ENCODE assay signal across 8 mouse cellular contexts in genomic region chr7:112180235-112180705, GRCm38 (mm10). TPM values are rescaled to one million over a fixed set of nuclear protein-coding genes. Genes with fewer than 3 reads are reported as not detected.
DNase-seq lines count a peak whose midpoint lies in the region; ATAC-seq and TF ChIP-seq lines count a peak whose summit lies in the region.

No protein-coding gene starts in this region.

- TF ChIP-seq EP300 in CH12.LX (IDR thresholded peaks at IDR 0.05; ENCODE audit: low read length) = no peak

- H3K4me3 ChIP-seq in CH12.LX (replicated peaks in 1 of 3; ENCODE audit: low read depth in 2 of 3, low read length in 2 of 3, poor library complexity in 1 of 3) = no peak overlapping the region
- H3K4me3 ChIP-seq in forebrain, embryonic 14.5 days (ENCODE audit: low read depth, low read length) = no peak overlapping the region
- H3K4me3 ChIP-seq in liver, embryonic 16.5 days (ENCODE audit: low read depth, low read length) = no peak overlapping the region
- H3K4me3 ChIP-seq in neural tube, embryonic 14.5 days (ENCODE audit: low read depth, low read length) = no peak overlapping the region
- H3K4me3 ChIP-seq in testis, adult 2 months (ENCODE audit: control insufficient read depth, low read depth, low read length) = no peak overlapping the region

- TF ChIP-seq RAD21 in CH12.LX (IDR thresholded peaks at IDR 0.05; ENCODE audit: low read depth, low read length) = peak; percentile 83

- H3K4me2 ChIP-seq in CH12.LX (ENCODE audit: insufficient read depth, low read depth, poor library complexity, severe bottlenecking) = no peak overlapping the region
- peak overlapping the region; percentile 14; the same call in 1 of the 2 replicates for H3K4me2 ChIP-seq in forebrain, embryonic 14.5 days (ENCODE audit: low read length)
- no peak overlapping the region for H3K4me2 ChIP-seq in liver, embryonic 16.5 days (ENCODE audit: low read depth, low read length)
- no peak overlapping the region for H3K4me2 ChIP-seq in neural tube, embryonic 14.5 days (ENCODE audit: low read depth, low read length)

- H3K9me3 ChIP-seq in CH12.LX (replicated peaks; ENCODE audit: low read length) = peaks cover 6% of the 10 kb centered on the region
- H3K9me3 ChIP-seq in forebrain, embryonic 14.5 days (replicated peaks; ENCODE audit: control insufficient read depth, low read length) = no peaks in the 10 kb centered on the region
- no peaks in the 10 kb centered on the region for H3K9me3 ChIP-seq in liver, embryonic 16.5 days (replicated peaks; ENCODE audit: control insufficient read depth, low read length)
- H3K9me3 ChIP-seq in neural tube, embryonic 14.5 days (ENCODE audit: control insufficient read depth, low read length) = no peaks in the 10 kb centered on the region

- no peak overlapping the region for H3K27ac ChIP-seq in CH12.LX (ENCODE audit: insufficient read depth, low read depth)
- H3K27ac ChIP-seq in forebrain, embryonic 14.5 days (ENCODE audit: low read depth, low read length) = no peak overlapping the region
- no peak overlapping the region for H3K27ac ChIP-seq in liver, embryonic 16.5 days (ENCODE audit: low read length)
- no peak overlapping the region for H3K27ac ChIP-seq in neural tube, embryonic 14.5 days (ENCODE audit: low read depth, low read length)
- H3K27ac ChIP-seq in testis, adult 2 months (ENCODE audit: control insufficient read depth, insufficient read depth, low read depth, low read length) = no peak overlapping the region

- H3K79me2 ChIP-seq in CH12.LX (replicated peaks; ENCODE audit: control insufficient read depth, extremely low read depth, insufficient read depth, poor library complexity, severe bottlenecking) = no peaks in the 10 kb centered on the region

- TF ChIP-seq CTCF in CH12.LX (conservative IDR thresholded peaks at IDR 0.05 in 1 of 2, IDR thresholded peaks at IDR 0.05 in 1 of 2; ENCODE audit: low read depth in 2 of 2, low read length in 2 of 2) = peak; percentile 75 to 99
- peak; percentile 99 for TF ChIP-seq CTCF in testis, adult 2 months (IDR thresholded peaks at IDR 0.05; ENCODE audit: control insufficient read depth, insufficient read depth, insufficient replicate concordance, low read depth, low read length)

- in situ Hi-C loops in CH12.LX (cut with MboI; ENCODE audit: low pct_ligation_motif_present, low pct_unique_long_range_greater_than_20kb, low sequenced_read_pairs) = loop anchor here (5.0 to 10.0 kb wide), 2 partner anchors 95 to 192 kb away; no protein-coding TSS in a partner anchor

- peaks cover 0 to 6% of the 10 kb centered on the region in 2 experiments; a peak in 1 of 4 replicates for H3K4me1 ChIP-seq in CH12.LX (ENCODE audit: control insufficient read depth in 1 of 2, insufficient read depth in 2 of 2)
- H3K4me1 ChIP-seq in forebrain, embryonic 14.5 days (ENCODE audit: control insufficient read depth, insufficient read depth, low read length) = no peaks in the 10 kb centered on the region
- H3K4me1 ChIP-seq in liver, embryonic 16.5 days (ENCODE audit: control insufficient read depth, low read depth, low read length) = no peaks in the 10 kb centered on the region
- H3K4me1 ChIP-seq in neural tube, embryonic 14.5 days (ENCODE audit: control insufficient read depth, insufficient read depth, low read length) = no peaks in the 10 kb centered on the region
- peaks cover 2% of the 10 kb centered on the region for H3K4me1 ChIP-seq in testis, adult 2 months (ENCODE audit: control insufficient read depth, insufficient read depth, low read length)

- peak; percentile 90 for ATAC-seq in forebrain, embryonic 14.5 days
- peak; percentile 51; the same call in 1 of the 2 replicates for ATAC-seq in liver, embryonic 16.5 days (ENCODE audit: low read depth)
- peak; percentile 79 for ATAC-seq in neural tube, embryonic 14.5 days (ENCODE audit: low read depth)

- no peaks in the 10 kb centered on the region for H3K36me3 ChIP-seq in CH12.LX (replicated peaks in 1 of 2; ENCODE audit: control insufficient read depth in 1 of 2, insufficient read depth in 1 of 2, low read length in 1 of 2)
- H3K36me3 ChIP-seq in forebrain, embryonic 14.5 days (ENCODE audit: control insufficient read depth, insufficient read depth, low read length) = no peaks in the 10 kb centered on the region
- H3K36me3 ChIP-seq in liver, embryonic 16.5 days (ENCODE audit: control insufficient read depth, insufficient read depth) = no peaks in the 10 kb centered on the region
- no peaks in the 10 kb centered on the region for H3K36me3 ChIP-seq in neural tube, embryonic 14.5 days (ENCODE audit: control insufficient read depth, insufficient read depth, low read length)
- H3K36me3 ChIP-seq in testis, adult 2 months (ENCODE audit: control insufficient read depth, insufficient read depth, low read length) = no peaks in the 10 kb centered on the region

- peak; percentile 82 for DNase-seq in CH12.LX (ENCODE audit: extremely low read depth)
- DNase-seq in c-Kit-positive CD71-positive TER-119-positive erythroid progenitor cells, embryonic 14.5 days (ENCODE audit: low spot score) = peak; percentile 38
- DNase-seq in forebrain, embryonic 14.5 days (ENCODE audit: low spot score) = peak; percentile 93
- peak; percentile 84 to 88 for DNase-seq in heart, postnatal 14 days
- DNase-seq in large intestine, adult 2 months (ENCODE audit: low read depth, low spot score) = peak; percentile 80

- no peaks in the 10 kb centered on the region for H3K27me3 ChIP-seq in CH12.LX (replicated peaks)
- H3K27me3 ChIP-seq in forebrain, embryonic 14.5 days (replicated peaks; ENCODE audit: control insufficient read depth, insufficient read depth, low read length) = no peaks in the 10 kb centered on the region
- H3K27me3 ChIP-seq in liver, embryonic 16.5 days (ENCODE audit: control insufficient read depth, insufficient read depth, low read depth, low read length) = no peaks in the 10 kb centered on the region
- no peaks in the 10 kb centered on the region for H3K27me3 ChIP-seq in neural tube, embryonic 14.5 days (ENCODE audit: control insufficient read depth, insufficient read depth, low read length)
- no peaks in the 10 kb centered on the region for H3K27me3 ChIP-seq in testis, adult 2 months (ENCODE audit: control insufficient read depth, insufficient read depth, low read length)

- intact Hi-C loops in heart, postnatal 14 days (cut with DNase I) = loop anchor here (1.0 kb wide), 1 partner anchor 95 kb away; no protein-coding TSS in a partner anchor

- TF ChIP-seq POLR2A in CH12.LX (IDR thresholded peaks at IDR 0.05; ENCODE audit: low read depth, low read length) = no peak
- TF ChIP-seq POLR2A in testis, adult 2 months (IDR thresholded peaks at IDR 0.05; ENCODE audit: control insufficient read depth, low read depth, low read length) = no peak

- WGBS in forebrain, embryonic 14.5 days = 2% methylated on average over 9 of the region's 10 CpGs
- 10% methylated on average over 10 of the region's 10 CpGs for WGBS in large intestine, adult 2 months
- WGBS in liver, embryonic 16.5 days (ENCODE audit: insufficient replicate concordance) = 9% methylated on average over 8 of the region's 10 CpGs
- WGBS in neural tube, embryonic 14.5 days = 14% methylated on average over 9 of the region's 10 CpGs

- dilution Hi-C loops in CH12.LX (cut with MboI; ENCODE audit: extremely low pct_ligation_motif_present, extremely low pct_unique_long_range_greater_than_20kb, low sequenced_read_pairs) = no loop called here

- no peak overlapping the region for H3K9ac ChIP-seq in CH12.LX (ENCODE audit: insufficient read depth, low read depth)
- no peak overlapping the region for H3K9ac ChIP-seq in forebrain, embryonic 14.5 days (ENCODE audit: low read length)
- H3K9ac ChIP-seq in liver, embryonic 16.5 days (ENCODE audit: low read depth, low read length) = no peak overlapping the region
- no peak overlapping the region for H3K9ac ChIP-seq in neural tube, embryonic 14.5 days (replicated peaks; ENCODE audit: low read depth, low read length)

TF ChIP-seq in CH12.LX, 34 proteins besides CTCF, POLR2A, EP300 and RAD21 (continues in another document):
- TF ChIP-seq UBTF (IDR thresholded peaks at IDR 0.05; ENCODE audit: low read depth, low read length) = no peak
- TF ChIP-seq HCFC1 (IDR thresholded peaks at IDR 0.05; ENCODE audit: low read depth, low read length) = no peak
- no peak for TF ChIP-seq ETS1 (conservative IDR thresholded peaks at IDR 0.05; ENCODE audit: low read depth, low read length)
- peak; percentile 66 for TF ChIP-seq ELF1 (IDR thresholded peaks at IDR 0.05; ENCODE audit: low read depth, low read length)
- no peak for TF ChIP-seq JUND (conservative IDR thresholded peaks at IDR 0.05; ENCODE audit: low read depth, low read length)
- TF ChIP-seq PAX5 (IDR thresholded peaks at IDR 0.05; ENCODE audit: low read length) = no peak
- TF ChIP-seq MEF2A (IDR thresholded peaks at IDR 0.05; ENCODE audit: borderline replicate concordance, low read depth, low read length) = 0 out of 2 replicates have a peak, but pooled peaks have one; percentile 3
- no peak for TF ChIP-seq USF1 (IDR thresholded peaks at IDR 0.05; ENCODE audit: low read depth, low read length)
- TF ChIP-seq SMC3 (IDR thresholded peaks at IDR 0.05; ENCODE audit: low read depth, low read length) = peak; percentile 96
- no peak for TF ChIP-seq JUN (IDR thresholded peaks at IDR 0.05; ENCODE audit: insufficient read depth, low read depth, low read length)
- no peak for TF ChIP-seq ZC3H11A (IDR thresholded peaks at IDR 0.05; ENCODE audit: low read depth, low read length)
- TF ChIP-seq SIN3A (IDR thresholded peaks at IDR 0.05; ENCODE audit: low read length) = no peak

RNA-seq across cellular contexts. Expression of gene Dkk3, which starts 21.4 kb away (rescaled TPM):
- 0.38 and 0.59 TPM in 2 replicates for total RNA-seq in CH12.LX (2012; rRNA removed)
- total RNA-seq in CH12.LX (2014; rRNA removed) = 0.55 and 0.62 TPM in 2 replicates
- polyA plus RNA-seq in CH12.LX (2012; ENCODE audit: insufficient read length, low read depth) = 0.48 and 0.54 TPM in 2 replicates
- 22.9 and 24.7 TPM in 2 replicates for polyA plus RNA-seq in forebrain, embryonic 14.5 days (2014; fragmentation: Nextera tagmentation; extraction: Ambion mirVana)
- 10 to 100 TPM; 21.3 to 48.5 TPM for total RNA-seq in heart, postnatal 14 days (2021)
- 9.6 and 12.1 TPM in 2 replicates for polyA plus RNA-seq in large intestine, adult 2 months (2012; rRNA removed)
- polyA plus RNA-seq in liver, embryonic 16.5 days (2015; fragmentation: Nextera tagmentation; extraction: Ambion mirVana) = 1.9 TPM in 2 replicates
- polyA plus RNA-seq in neural tube, embryonic 14.5 days (2014; fragmentation: Nextera tagmentation; extraction: Ambion mirVana) = 16.5 and 23.5 TPM in 2 replicates
- 0.28 and 0.65 TPM in 2 replicates for polyA plus RNA-seq in testis, adult 2 months (2012; rRNA removed)

RNA-seq across cellular contexts. Expression of gene Mical2, which starts 45.4 kb away (rescaled TPM):
- not detected in 2 replicates for total RNA-seq in CH12.LX (2012; rRNA removed)
- total RNA-seq in CH12.LX (2014; rRNA removed) = not detected in 2 replicates
- polyA plus RNA-seq in CH12.LX (2012; ENCODE audit: insufficient read length, low read depth) = not detected in 2 replicates
- 2.6 and 6.2 TPM in 2 replicates for polyA plus RNA-seq in forebrain, embryonic 14.5 days (2014; fragmentation: Nextera tagmentation; extraction: Ambion mirVana)
- 100 to 1,000 TPM; 105 to 127 TPM for total RNA-seq in heart, postnatal 14 days (2021)
- polyA plus RNA-seq in large intestine, adult 2 months (2012; rRNA removed) = 18.2 and 30.2 TPM in 2 replicates
- 1.5 and 1.9 TPM in 2 replicates for polyA plus RNA-seq in liver, embryonic 16.5 days (2015; fragmentation: Nextera tagmentation; extraction: Ambion mirVana)
- 3.7 and 5.3 TPM in 2 replicates for polyA plus RNA-seq in neural tube, embryonic 14.5 days (2014; fragmentation: Nextera tagmentation; extraction: Ambion mirVana)
- 148 and 153 TPM in 2 replicates for polyA plus RNA-seq in testis, adult 2 months (2012; rRNA removed)

Comparison
In these comparisons a context has a peak if more than half of its experiments do, and no peak if none do; other contexts are left out.
1. DNase-seq: peak in every context shown above with its lines; median percentile 93 in forebrain, embryonic 14.5 days; 86 in heart, postnatal 14 days; 82 in CH12.LX; 80 in large intestine, adult 2 months; 38 in c-Kit-positive CD71-positive TER-119-positive erythroid progenitor cells, embryonic 14.5 days.